Mouse (Mus musculus): ENCODE results near the gene Sars.

GRCm38 (mm10) chr3:108476761-108477619, 32.0 kb upstream of the Sars start:
- no peak for TF ChIP-seq CTCF (IDR thresholded peaks at IDR 0.05; ENCODE audit: low read depth, low read length)
- TF ChIP-seq POLR2A (IDR thresholded peaks at IDR 0.05; ENCODE audit: borderline replicate concordance, low read depth, low read length), result no peak

All from bone marrow macrophage, adult 2 months (primary cell).